17 mouse cellular contexts compared by ENCODE assay signal in genomic region chr10:21298972-21299371, GRCm38 (mm10).
"Had no signal": no experiment of that assay in that cellular context is flagged by ENCODE, and none has a peak within 500 bp of the region (broad histone marks: within the 10 kb centered on the region; RNA-seq: fewer than 3 reads in every experiment).

No protein-coding gene starts in this region.

- DNase-seq: gastrocnemius, adult 2 months; gastrocnemius, postnatal 10 days; gastrocnemius, postnatal 25 days; heart, adult 18-20 months; heart, postnatal 10 days; heart, postnatal 4 days; kidney, adult 11 months; kidney, adult 2 months; kidney, adult 9 months; kidney, postnatal 14 days; kidney, postnatal 36 days; layer of hippocampus, adult 9-11 months; layer of hippocampus, postnatal 36 days; left cerebral cortex, postnatal 4 days had no signal

- ATAC-seq: hindbrain, embryonic 16.5 days; intestine, embryonic 16.5 days; liver, embryonic 12.5 days had no signal
